Mouse (Mus musculus) heart, embryonic 14.5 days (tissue): ENCODE data around the gene Urad. TPM values are rescaled to one million over a fixed set of nuclear protein-coding genes. Genes with fewer than 3 reads are reported as not detected.

ENCODE experiments used
- ATAC-seq: fragments of 200-750 bp; cut with Nextera tagmentation; 2 replicates; pipeline ENCODE4 v1.8.0; 2017; ENCODE audit warnings: low read depth, moderate TSS enrichment; ENCODE audit not compliant: insufficient number of reproducible peaks, insufficient read depth, low FRiP score
- H3K27ac ChIP-seq, 2 experiments: fragments of 200-500 bp in 1 of 2; fragments of 300-500 bp in 1 of 2; sonication (generic) in 1 of 2; replicated peaks in 1 of 2; 2 replicates each; pipeline ENCODE4 v1.5.1; 2012 to 2014; ENCODE audit warnings: low read depth in 2 of 2, low read length in 2 of 2, control low read depth in 1 of 2, mild to moderate bottlenecking in 1 of 2, mixed read lengths in 1 of 2; ENCODE audit not compliant: control insufficient read depth in 1 of 2, insufficient read depth in 1 of 2
- H3K27me3 ChIP-seq: fragments of 300-500 bp; sonication (generic); 2 replicates; pipeline ENCODE4 v1.6.1; 2014; ENCODE audit warnings: mild to moderate bottlenecking, low read length, control low read depth; ENCODE audit not compliant: control insufficient read depth, insufficient read depth
- H3K36me3 ChIP-seq: fragments of 300-500 bp; sonication (generic); 2 replicates; pipeline ENCODE4 v1.6.1; 2014; ENCODE audit warnings: mild to moderate bottlenecking, control low read depth, low read length, mixed read lengths; ENCODE audit not compliant: control insufficient read depth, insufficient read depth
- H3K4me1 ChIP-seq, 2 experiments: fragments of 200-500 bp in 1 of 2; fragments of 300-500 bp in 1 of 2; sonication (generic) in 1 of 2; 2 replicates each; pipeline ENCODE4 v1.6.1; 2012 to 2014; ENCODE audit warnings: low read length in 2 of 2, control low read depth in 1 of 2, mixed read lengths in 1 of 2; ENCODE audit not compliant: control insufficient read depth in 2 of 2, insufficient read depth in 2 of 2
- H3K4me2 ChIP-seq: fragments of 300-500 bp; sonication (generic); 2 replicates; pipeline ENCODE4 v1.6.1; 2014; ENCODE audit warnings: mild to moderate bottlenecking, low read length
- H3K4me3 ChIP-seq, 2 experiments: fragments of 200-500 bp in 1 of 2; fragments of 300-500 bp in 1 of 2; sonication (generic) in 1 of 2; 2 replicates each; pipeline ENCODE4 v1.5.1; 2012 to 2014; ENCODE audit warnings: low read length in 2 of 2, mild to moderate bottlenecking in 2 of 2, control low read depth in 1 of 2, low read depth in 1 of 2, moderate library complexity in 1 of 2; ENCODE audit not compliant: control insufficient read depth in 1 of 2, insufficient read depth in 1 of 2
- H3K9ac ChIP-seq: fragments of 300-500 bp; sonication (generic); 2 replicates; pipeline ENCODE4 v1.6.1; 2014; ENCODE audit warnings: mild to moderate bottlenecking, low read length
- H3K9me3 ChIP-seq: fragments of 300-500 bp; sonication (generic); 2 replicates; pipeline ENCODE4 v1.6.1; 2016; ENCODE audit warnings: low read length, control low read depth; ENCODE audit not compliant: control insufficient read depth
- WGBS: fragments of 180-500 bp; shearing (Covaris S2); extraction: QIAGEN DNeasy Blood & Tissue Kit; methylation state at CpG from one replicate; pipeline ENCODE4 v1.1.7; 2014; 5-methylcytosine and 5-hydroxymethylcytosine counted together
- polyA plus RNA-seq: library from polyadenylated mRNA; unstranded; fragments of >200 nt; fragmentation: Nextera tagmentation; extraction: Ambion mirVana; gene quantifications from 2 replicates; pipeline ENCODE4 v1.2.1, GENCODE M21; 2014

Gene Urad
- polyA plus RNA-seq, 1 experiment from 2014 or later, result not detected

GRCm38 (mm10) chr5:147304276-147305155 is 17.7 kb downstream of the Urad start:
- H3K36me3 ChIP-seq, result no peaks in the 10 kb centered on the region
- H3K4me3 ChIP-seq, result peak overlapping the region in 1 of 2 experiments; percentile 9; a peak in 2 of 4 replicates
- no peak overlapping the region for H3K27ac ChIP-seq
- no peaks in the 10 kb centered on the region for H3K9me3 ChIP-seq
- H3K4me2 ChIP-seq, result no peak overlapping the region
- no peak for ATAC-seq
- peaks cover 2 to 14% of the 10 kb centered on the region in 2 experiments; a peak in 3 of 4 replicates for H3K4me1 ChIP-seq
- under 1% methylated on average over 54 of the region's 54 CpGs for WGBS
- H3K9ac ChIP-seq, result no peak overlapping the region
- peaks cover 100% of the 10 kb centered on the region for H3K27me3 ChIP-seq

- Histone ChIP-seq H3K27ac (no peak overlapping the region), H3K4me2 (no peak overlapping the region), H3K4me3 (no peak overlapping the region), H3K4me1 (peaks cover 2 to 14% of the 10 kb centered on the region in 2 experiments; a peak in 3 of 4 replicates), H3K9ac (no peak overlapping the region), H3K9me3 (no peaks in the 10 kb centered on the region), H3K27me3 (peaks cover 100% of the 10 kb centered on the region), H3K36me3 (no peaks in the 10 kb centered on the region)
- WGBS, result 4% methylated on average over 13 of the region's 13 CpGs
- ATAC-seq, result no peak
Observed at GRCm38 (mm10) chr5:147302746-147303400, 19.4 kb downstream of the Urad start.

- H3K9ac ChIP-seq, result no peak overlapping the region
- H3K4me1 ChIP-seq, result peaks cover 2 to 14% of the 10 kb centered on the region in 2 experiments; a peak in 3 of 4 replicates
- no peak for ATAC-seq
- no peak overlapping the region for H3K4me2 ChIP-seq
- H3K36me3 ChIP-seq, result no peaks in the 10 kb centered on the region
- H3K9me3 ChIP-seq, result no peaks in the 10 kb centered on the region
- 4% methylated on average over 8 of the region's 8 CpGs for WGBS
- H3K4me3 ChIP-seq, result no peak overlapping the region
- peaks cover 100% of the 10 kb centered on the region for H3K27me3 ChIP-seq
- no peak overlapping the region for H3K27ac ChIP-seq
Observed at GRCm38 (mm10) chr5:147302141-147302540, 20.1 kb downstream of the Urad start.

- Histone ChIP-seq H3K4me3 (no peak overlapping the region), H3K36me3 (no peaks in the 10 kb centered on the region), H3K9me3 (no peaks in the 10 kb centered on the region), H3K27ac (no peak overlapping the region), H3K4me1 (peaks cover 2 to 12% of the 10 kb centered on the region in 2 experiments; a peak in 3 of 4 replicates), H3K9ac (no peak overlapping the region), H3K4me2 (no peak overlapping the region), H3K27me3 (peaks cover 100% of the 10 kb centered on the region)
- ATAC-seq, result no peak
- 0% methylated on average over 10 of the region's 10 CpGs for WGBS
Observed at GRCm38 (mm10) chr5:147301781-147302070, 20.5 kb downstream of the Urad start.

GRCm38 (mm10) chr5:147300917-147301780 is 21.1 kb downstream of the Urad start:
- Histone ChIP-seq H3K9ac (no peak overlapping the region), H3K4me1 (peaks cover 0 to 7% of the 10 kb centered on the region in 2 experiments; a peak in 3 of 4 replicates), H3K36me3 (no peaks in the 10 kb centered on the region), H3K4me2 (no peak overlapping the region), H3K4me3 (no peak overlapping the region), H3K27ac (no peak overlapping the region), H3K9me3 (no peaks in the 10 kb centered on the region), H3K27me3 (peaks cover 98% of the 10 kb centered on the region)
- ATAC-seq, result no peak
- WGBS, result 1% methylated on average over 21 of the region's 21 CpGs

- peaks cover 0 to 6% of the 10 kb centered on the region in 2 experiments; a peak in 2 of 4 replicates for H3K4me1 ChIP-seq
- no peaks in the 10 kb centered on the region for H3K36me3 ChIP-seq
- peak overlapping the region; percentile 58 for H3K4me2 ChIP-seq
- peaks cover 96% of the 10 kb centered on the region for H3K27me3 ChIP-seq
- H3K9me3 ChIP-seq, result no peaks in the 10 kb centered on the region
- H3K27ac ChIP-seq, result no peak overlapping the region
- 0% methylated on average over 4 of the region's 4 CpGs for WGBS
- ATAC-seq, result no peak; the same call in 1 of the 2 replicates
- H3K9ac ChIP-seq, result no peak overlapping the region
- H3K4me3 ChIP-seq, result peak overlapping the region; percentile 4 to 27; a peak in 2 of 4 replicates
Observed at GRCm38 (mm10) chr5:147300001-147300363, 22.3 kb downstream of the Urad start.
